Mouse (Mus musculus) 3T3-L1 (cell line): ENCODE measurements at regions not wholly inside any gene's neighbourhood (a gene's known extent, or its start where the extent isn't known, plus 50 kb on each side); places are given as distances from the start of the nearest gene placed in this dataset.

Source experiments
- DNase-seq: peaks from one replicate; pipeline ENCODE4 v3.0.0-alpha.2; 2015; ENCODE audit warnings: low read depth, low spot score

DNA sequence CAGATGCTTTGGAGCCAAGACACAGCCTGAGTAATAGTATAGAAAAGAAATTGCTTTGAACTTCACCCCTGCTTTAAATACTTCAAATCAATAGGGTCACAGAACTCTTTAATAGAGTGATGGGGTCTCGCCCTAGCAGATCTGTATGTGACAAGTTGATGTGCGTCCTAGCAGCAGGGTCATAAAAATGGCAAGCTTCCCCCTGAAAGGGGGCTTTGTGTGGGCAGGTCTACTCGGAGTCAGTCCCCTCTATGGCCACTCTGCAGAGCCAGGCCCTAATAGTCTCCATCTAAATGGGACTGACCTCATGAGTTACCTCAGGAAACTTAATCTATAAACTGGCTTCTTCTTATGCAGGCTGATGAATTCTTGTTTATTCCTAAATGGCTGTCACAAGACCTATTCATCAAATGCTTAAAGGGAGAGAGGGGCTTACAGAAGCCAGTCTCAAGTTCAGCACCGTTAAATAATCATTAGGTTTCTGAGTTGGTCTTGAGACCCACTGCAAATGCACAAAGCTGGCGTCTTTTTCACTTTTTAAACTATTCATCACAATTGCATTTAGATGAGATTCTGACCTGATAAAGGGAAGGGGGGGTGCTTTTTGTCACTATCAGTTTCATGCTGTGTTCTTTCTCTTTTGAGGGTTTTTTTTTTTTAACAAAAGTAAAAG is 457.0 kb upstream of the Fam92a start:
- no peak for DNase-seq

DNA sequence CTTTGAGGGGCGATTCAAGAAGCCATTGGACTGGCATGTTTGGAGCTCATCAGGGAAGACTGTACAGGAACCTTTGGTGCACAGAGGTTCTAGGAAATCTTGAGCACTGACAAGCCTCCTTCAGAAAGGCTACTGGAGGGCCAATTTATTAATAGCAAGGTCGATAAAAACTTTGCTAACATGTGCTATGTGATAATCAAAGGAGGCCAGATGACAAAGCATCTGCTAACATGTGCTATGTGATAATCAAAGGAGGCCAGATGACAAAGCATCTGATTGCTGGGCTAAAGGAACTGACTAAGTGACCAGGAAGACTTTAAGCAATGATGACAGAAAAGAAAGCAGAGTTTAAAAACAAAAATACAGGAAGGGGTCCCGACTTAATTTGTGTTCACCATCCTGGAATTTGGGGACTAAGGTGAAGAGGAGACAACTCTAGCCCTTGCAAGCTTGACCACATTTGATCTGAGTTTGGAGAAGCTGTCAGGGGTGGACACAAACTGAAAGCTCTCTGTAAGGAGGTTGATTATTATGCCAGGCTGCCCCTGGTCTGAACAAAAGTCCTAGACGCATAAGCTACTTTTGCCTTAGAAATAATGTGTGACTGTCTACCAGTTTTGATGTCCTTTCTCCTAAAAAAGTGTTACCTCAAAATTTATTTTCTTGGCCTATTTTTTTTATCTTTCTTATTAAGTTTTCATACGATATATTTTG is 455.5 kb upstream of the Fam92a start:
- no peak for DNase-seq

DNA sequence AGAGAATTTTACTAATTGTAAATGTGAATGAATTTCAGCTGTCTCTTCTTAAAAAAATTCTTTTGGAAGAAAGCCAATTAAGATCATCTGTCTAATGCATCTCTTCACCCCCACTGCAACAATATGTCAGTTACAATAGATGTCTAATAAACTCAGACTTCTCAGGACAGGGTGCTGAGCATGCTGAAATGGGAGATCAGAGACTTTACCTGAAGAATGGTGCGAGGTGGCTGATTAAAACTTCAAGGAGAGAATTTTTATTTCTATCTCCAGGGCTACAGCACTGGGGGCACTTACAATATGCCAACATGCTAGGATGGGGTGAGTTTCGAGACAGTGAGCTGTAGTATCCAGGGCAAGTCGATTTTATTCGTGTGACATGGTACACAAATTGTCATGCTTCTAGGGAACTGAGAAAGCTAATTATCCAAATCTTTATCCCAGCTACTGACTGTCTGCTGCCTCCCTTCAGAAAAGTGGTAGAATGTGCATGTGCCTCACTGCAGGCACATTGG is 449.0 kb upstream of the Fam92a start:
- DNase-seq: no peak

DNA sequence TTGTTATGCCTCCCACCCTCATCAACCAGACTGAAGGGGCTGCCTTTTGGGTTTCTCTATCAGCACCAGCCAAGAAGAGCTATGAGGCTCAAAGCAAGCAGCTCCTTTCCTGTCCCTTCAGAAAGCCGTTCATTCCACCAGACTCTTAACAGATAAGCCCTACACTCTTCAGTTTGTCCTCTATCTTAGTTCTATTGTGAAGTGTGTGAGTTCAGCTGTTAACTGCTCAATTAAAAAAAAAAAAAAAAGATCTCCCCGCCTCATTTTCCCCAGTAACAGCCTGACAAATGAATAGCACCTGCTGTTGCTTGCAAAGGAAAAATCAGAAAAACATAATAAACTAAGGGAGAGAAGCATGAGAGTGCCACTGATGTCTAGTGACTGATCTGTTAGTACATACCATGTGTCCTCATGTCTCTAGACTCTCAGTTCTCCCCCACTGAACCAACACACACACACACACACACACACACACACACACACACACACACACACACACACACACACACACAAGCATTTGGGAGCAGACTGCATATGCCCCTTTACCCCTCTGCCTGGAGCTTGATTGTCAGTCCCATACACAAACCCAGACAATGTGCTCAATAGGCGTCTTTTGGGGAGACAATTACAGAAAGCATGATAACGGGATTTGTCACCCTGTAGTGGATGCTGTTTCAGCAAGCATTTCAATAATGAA is 448.4 kb upstream of the Fam92a start:
- no peak for DNase-seq

DNA sequence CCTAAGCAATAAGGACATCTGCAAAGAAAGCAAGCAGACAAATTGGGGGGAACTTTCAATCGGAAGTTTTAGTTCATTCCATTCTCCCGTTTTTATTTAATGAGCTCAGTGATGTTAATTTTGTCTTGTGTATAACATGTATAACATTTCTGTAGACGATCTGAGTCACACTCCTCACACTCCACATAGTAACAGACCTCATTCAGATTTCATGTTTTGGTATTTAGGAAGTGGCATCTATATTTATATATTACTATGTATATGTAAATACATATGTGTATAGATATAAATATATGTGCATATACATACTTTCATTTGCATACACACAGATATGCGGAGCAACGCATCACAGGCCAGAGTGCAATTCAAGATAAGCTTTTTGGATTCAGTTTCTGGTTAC is 444.9 kb upstream of the Fam92a start:
- no peak for DNase-seq

DNA sequence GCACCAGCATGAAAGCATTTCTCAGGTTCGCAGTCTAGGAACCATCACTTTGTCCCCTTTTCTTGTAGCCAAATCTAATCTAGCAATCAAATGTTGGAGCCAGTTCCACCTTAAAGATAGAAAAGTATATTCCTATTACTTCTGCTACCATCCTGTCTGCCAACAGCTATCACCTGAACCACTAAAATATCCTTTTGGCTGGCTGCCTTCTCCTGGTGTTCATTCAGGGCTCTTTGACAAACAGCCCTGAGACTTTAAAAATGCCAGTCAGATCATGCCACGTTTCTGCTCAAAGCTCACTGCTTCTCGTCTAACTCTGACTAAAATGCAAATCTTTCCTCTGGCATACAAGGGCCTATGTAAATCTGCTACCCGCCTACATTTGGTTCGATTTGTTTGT is 439.7 kb upstream of the Fam92a start:
- DNase-seq: no peak

DNA sequence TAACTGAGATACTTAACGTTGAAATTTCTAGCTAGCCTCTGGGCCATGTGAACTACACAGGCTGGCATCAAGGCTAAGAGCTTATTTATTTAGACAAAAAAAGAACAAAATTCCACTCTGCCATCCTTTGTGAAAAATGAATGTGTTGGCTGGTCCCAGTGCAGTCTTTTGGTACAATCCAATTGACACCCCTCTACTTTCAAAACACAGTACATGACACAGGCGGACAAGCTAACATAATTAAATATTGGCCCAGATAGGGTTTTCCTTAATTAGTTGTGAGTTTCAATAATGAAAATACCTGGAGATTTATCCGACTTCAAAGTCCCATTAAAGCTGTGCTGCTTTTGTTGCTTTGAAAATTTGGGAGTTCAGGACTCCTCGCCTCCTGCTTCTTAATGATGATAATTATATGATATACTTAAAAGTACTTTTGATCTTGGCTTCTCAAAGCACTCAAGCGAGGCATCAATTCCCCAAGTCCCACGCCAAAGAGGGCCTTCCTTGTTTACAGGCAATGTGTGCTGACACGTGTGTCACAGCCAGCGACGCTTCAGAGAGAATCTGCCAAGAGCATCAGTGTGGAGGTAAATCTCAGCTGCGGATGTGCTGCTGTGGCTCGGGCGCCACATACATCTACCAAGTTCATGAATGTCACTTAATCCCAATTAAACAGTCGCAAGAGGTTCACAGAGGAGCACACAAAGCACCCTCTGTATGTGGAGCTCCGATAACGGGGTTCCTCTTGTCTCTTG is 429.5 kb upstream of the Fam92a start:
- DNase-seq: no peak

DNA sequence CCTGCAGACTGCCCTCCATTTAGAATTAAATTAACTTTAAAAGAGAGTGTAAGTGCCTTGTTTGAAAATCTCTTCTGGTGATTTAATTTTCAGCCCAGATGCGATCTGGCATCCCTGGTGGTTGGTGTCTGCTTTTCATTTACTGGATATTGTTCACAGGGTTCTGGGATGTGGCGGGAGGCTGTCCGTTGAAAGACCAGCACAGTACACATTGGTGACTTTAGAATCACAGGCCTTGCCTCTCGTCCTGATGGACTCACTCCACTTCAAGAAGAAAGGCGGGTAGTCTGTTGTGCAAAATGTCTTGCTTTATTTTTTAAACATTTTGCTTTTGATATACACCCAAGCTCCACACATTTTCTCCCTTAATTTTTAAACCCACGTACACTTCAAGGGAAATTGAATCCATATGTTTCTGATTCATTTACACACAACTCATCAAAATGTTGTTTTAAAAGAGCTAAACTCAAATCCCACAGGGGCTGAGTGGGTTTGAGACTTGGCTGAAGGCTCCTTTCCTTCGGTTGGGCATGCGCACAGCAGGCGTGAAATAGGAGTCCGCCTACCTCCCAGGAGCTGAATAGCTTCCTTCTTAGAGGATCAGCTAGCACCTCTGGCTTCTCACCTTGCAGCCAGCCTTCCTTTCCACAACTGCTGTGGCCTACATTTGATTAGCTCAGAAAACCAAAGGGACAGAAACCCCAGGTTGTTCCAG is 424.1 kb upstream of the Fam92a start:
- peak; percentile 23 for DNase-seq

DNA sequence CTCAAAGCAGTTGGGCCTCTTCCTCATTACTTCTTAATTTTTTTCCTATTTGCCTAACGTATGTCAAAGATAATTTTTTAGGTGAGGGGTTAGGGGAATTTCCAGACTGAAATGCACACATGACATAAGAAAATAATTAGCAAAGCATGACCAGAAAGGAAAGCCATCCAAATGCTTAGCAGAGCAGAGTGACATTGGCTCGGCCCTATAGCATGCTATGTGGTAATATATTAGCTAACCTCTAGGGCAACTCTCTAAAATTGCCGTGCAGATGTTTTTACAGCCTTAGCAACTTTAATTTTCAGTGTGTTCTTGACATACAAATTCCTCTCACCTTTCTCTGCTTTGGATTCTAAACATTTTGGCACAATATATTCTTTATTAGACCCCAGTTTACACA is 421.2 kb upstream of the Fam92a start:
- no peak for DNase-seq

DNA sequence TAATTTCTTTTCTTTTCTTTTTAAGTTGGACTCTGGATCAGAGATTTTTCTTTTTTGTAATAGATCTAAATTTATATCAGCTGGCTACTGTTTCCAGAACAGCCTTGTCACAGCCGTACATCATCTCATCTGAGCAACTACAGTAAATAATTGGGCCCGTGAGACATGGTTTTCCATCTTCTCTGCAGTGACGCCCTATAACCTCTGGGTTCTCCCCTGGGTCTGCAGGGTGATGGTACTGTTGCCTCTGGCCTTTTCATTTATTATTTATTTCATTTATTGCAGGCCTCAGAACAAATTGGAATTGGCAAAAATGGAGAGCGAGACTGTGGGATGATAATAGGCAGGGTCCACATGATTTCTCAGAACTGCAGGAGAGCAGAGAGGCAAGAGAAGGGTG is 406.3 kb upstream of the Fam92a start:
- no peak for DNase-seq

DNA sequence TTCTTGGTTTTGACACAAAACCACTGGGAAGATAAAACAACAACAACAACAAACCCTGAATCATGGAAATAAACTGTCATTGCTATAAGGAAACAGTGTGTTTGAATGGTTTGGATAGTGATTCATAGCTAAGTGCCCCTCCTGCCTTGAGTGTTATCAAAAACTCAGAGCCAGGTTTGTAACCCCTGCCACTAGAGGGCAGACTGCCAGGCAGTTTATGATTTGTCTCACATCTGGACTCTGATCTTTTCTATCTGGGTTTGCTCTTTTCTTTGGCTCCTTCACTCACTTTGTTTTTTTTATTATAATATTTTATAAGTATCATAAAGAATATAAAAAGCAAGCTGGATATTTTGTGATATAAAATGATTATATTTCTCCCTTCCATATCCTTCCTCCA is 400.1 kb upstream of the Fam92a start:
- DNase-seq: peak; percentile 25

DNA sequence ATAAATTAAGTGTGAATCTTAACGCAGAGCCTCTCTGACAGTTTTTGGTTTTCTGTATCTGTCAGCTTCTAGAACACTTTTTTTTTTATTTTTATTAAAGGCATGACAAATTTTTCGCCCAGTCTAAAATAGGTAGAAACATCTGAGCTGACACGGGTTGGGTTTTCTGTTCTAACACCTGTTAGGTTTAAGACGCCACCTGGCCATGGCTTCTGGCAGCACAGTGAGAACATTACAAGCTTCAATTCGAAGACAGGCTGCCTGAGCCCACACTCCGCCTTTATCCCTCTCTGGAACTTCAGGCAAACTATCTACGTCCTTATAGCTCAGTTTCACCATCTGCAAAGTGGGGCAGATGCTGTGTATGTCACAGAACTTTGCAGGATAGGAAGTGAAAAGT is 398.9 kb upstream of the Fam92a start:
- DNase-seq: no peak

DNA sequence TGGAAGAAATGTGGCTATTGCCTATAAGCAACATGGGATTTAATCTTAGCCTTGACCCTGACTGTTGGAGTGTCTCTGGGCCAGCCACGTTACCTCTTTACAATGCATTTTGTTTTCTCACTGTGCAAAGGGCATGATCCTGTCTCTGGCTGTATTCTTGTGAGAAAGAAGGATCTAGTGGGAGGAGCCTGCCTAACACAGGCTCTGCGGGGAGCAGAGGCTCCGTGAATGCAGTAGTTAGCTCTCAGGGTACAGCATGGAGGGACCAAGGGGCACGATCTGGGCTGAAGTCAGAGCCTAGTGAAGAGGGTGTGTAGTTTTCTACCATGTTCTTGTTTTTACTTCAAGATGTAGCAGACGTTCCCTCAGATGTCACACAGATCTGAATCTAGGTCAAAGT is 395.8 kb upstream of the Fam92a start:
- DNase-seq: no peak

DNA sequence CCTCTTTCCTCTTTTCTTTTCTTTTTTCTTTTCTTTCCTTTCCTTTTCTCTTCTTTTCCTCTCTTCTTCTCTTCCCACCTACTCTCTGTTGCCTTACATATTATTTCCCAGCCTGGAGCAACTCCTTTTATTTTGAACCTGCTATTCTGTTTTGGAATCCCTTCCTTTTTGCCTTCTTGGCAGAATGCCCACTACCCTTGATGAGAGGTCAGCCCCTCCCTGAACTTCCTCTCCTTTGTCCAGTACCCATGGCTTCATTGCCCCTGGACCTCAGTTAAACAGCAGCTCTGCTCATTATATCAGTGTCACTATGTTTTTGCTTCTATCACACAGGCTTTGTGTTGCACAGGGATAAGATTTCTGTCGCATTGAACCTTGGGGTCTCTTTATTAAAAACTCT is 391.2 kb upstream of the Fam92a start:
- DNase-seq: no peak

DNA sequence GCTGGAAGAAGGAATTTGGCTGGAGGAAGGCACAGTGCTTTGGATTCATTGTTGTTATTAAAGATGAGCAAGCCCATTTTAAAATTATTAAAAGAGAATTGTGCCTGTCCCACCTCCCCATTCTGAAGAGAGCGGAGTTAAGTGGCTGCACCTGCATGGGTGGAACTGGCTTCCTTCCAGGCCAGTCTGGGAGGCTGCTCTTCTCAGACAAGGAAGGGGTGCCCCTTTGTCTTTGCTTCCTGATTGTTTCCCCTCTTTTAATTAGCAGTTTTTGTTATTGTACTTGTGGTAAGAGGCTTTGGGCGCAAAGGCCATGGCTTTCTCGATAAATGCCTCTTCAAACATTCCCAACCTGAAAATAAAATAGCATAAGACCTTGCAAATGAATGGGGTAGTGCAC is 388.7 kb upstream of the Fam92a start:
- no peak for DNase-seq

DNA sequence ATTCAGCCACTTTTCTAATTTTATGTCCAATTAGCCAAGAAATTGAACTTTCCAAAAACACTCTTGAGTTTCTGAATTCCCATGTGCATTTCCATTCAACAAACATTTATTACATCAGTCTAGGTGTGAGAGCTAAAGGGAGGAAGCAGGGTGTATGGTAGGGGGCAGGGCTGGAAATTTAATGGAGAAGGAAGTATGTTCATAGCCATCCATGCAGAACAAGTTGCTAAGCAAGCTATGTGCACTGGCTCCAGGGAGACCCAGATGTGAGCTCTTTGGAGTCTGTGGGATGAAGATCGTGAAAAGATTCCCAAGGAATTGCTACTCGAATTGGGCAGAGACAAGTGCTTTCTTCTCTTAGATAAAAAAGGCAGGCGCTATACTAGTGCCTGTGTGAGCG is 388.2 kb upstream of the Fam92a start:
- DNase-seq: no peak

DNA sequence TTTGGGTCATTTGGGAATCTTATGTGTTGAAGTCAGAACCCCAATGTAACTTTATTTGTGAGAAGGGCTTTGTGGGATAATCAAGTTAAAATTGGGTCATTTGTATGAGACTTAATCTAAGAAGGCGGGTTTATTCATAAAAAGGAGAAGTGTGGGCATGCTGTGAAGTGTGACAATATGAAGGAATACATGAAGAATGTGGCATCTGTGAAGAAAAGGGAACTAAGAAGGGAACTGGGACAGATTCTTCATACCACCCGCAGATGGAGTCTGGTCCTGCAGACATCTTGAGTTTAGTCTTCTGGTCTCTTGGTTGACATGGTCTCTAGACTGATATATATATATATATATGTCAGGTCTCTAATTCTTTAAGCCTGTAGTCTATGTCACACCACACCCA is 385.3 kb upstream of the Fam92a start:
- DNase-seq: no peak

DNA sequence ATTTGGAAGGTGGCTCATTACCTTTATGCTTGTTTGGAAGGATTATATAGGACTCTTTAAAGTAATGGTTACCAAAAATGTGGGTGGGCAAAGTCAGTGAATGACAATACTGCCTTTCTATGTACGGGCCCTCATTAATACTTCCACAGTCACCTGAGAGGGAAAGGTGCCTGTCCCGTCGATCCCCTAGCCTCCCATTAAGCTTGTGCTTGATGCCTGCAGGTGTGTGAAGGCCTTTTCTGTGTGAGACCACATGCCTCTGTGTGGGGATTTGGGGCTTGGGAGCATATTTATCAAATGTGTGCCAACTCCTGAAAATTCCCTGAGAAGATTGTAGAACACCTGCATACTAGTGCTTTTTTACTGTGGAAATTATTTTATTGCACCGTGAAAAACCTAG is 377.4 kb upstream of the Fam92a start:
- DNase-seq: no peak

DNA sequence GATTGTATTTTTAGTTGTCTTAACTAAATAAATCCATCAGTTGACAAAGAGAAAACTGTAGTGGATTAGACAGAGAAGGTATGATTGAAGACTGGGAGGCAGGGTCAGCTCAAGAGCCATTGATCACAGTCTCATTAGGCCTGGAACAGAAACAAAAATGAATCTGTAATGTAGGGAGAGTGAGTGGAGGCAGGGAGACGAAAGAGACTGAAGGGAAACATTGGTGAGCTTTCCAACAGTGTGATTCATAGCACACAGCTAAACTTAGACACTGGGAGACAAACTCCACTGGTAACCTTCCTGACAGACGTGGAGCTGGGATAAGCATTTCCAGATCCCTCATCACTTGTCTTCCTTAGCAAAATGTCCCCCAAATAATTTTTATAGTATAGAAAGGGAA is 372.1 kb upstream of the Fam92a start:
- no peak for DNase-seq

DNA sequence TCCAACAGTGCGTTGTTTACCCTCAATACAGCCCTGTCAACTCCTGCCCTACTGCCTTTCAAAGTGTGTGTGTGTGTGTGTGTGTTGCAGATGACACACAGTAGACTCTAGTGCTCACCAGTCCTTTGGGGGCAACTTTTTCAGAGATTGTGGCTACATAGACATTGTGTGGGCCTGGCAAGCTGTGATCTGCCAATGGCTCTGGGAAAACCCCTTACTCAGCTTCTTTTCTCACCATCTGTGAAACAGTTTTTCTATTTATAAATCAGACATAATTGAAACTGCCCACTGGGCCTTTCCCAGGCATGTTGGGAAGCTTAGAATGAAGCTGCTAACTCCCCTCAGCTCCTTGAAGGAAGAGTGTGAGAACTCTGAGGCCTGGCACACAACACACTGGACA is 369.7 kb upstream of the Fam92a start:
- DNase-seq: no peak

DNA sequence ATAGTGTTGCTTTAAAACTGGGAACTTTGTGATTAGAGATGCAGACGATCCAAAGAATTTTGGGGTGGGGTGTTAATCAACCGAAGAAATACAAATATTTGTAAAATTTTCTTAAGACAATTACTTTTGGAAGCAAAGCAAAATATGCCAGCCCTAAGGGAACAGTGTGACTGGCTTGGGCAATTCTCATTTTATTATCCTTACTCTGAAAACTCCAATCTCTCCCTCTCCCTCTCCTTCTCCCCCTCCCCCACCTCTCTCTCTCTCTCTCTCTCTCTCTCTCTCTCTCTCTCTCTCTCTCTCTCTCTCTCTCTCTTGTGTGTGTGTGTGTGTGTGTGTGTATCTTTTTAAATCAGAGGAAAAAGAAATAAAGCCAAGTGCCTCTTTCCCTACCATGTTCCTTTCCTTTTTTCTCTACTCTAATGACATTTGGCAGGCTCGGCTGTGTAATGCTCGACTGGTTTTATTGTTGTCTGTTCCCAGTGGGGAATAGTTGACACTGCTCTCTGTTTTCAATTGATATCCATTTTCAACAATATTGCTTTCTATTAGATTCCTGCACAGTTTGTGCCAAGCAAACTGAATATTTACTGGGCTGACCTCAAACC is 367.5 kb upstream of the Fam92a start:
- no peak for DNase-seq
